Comparison of ENCODE assay signal across 9 mouse cellular contexts in genomic region chr16:13366802-13367465, GRCm38 (mm10).
DNase-seq lines count a peak whose midpoint lies in the region; ATAC-seq and TF ChIP-seq lines count a peak whose summit lies in the region.
"Had no signal": no experiment of that assay in that cellular context is flagged by ENCODE, and none has a peak within 500 bp of the region (broad histone marks: within the 10 kb centered on the region; RNA-seq: fewer than 3 reads in every experiment).

No protein-coding gene starts in this region.

- TF ChIP-seq CTCF in ES-Bruce4 (IDR thresholded peaks at IDR 0.05; ENCODE audit: low read depth, low read length), result no peak

- DNase-seq in frontal cortex, postnatal 25 days (ENCODE audit: low spot score in 2 of 2), result no peak
- peak; percentile 70 for DNase-seq in forebrain, embryonic 14.5 days (ENCODE audit: low spot score)
- DNase-seq in layer of hippocampus, adult 9-11 months, result peak; percentile 67
- no peak for DNase-seq in urinary bladder, adult 18-20 months (ENCODE audit: low spot score in 2 of 2)
- no peak for DNase-seq in cerebellum, postnatal 14 days

- H3K9me3 ChIP-seq in ES-Bruce4 (replicated peaks; ENCODE audit: control insufficient read depth, insufficient read depth, low read length, poor library complexity, severe bottlenecking), result no peaks in the 10 kb centered on the region
- H3K9me3 ChIP-seq in forebrain, embryonic 14.5 days (replicated peaks; ENCODE audit: control insufficient read depth, low read length), result no peaks in the 10 kb centered on the region
- H3K9me3 ChIP-seq in neural tube, embryonic 14.5 days (ENCODE audit: control insufficient read depth, low read length), result no peaks in the 10 kb centered on the region

- no peak for TF ChIP-seq EP300 in ES-Bruce4 (IDR thresholded peaks at IDR 0.05; ENCODE audit: insufficient read depth, low read depth, low read length)

- H3K36me3 ChIP-seq in ES-Bruce4 (ENCODE audit: control insufficient read depth, insufficient read depth, low read length, poor library complexity, severe bottlenecking), result no peaks in the 10 kb centered on the region
- no peaks in the 10 kb centered on the region for H3K36me3 ChIP-seq in forebrain, embryonic 14.5 days (ENCODE audit: control insufficient read depth, insufficient read depth, low read length)
- no peaks in the 10 kb centered on the region for H3K36me3 ChIP-seq in neural tube, embryonic 14.5 days (ENCODE audit: control insufficient read depth, insufficient read depth, low read length)

- H3K9ac ChIP-seq in ES-Bruce4 (ENCODE audit: low read depth, poor library complexity, severe bottlenecking), result no peak overlapping the region
- no peak overlapping the region for H3K9ac ChIP-seq in forebrain, embryonic 14.5 days (ENCODE audit: low read length)
- H3K9ac ChIP-seq in neural tube, embryonic 14.5 days (replicated peaks; ENCODE audit: low read depth, low read length), result peak overlapping the region; percentile 25; the same call in 1 of the 2 replicates

- H3K27me3 ChIP-seq in ES-Bruce4 (ENCODE audit: control insufficient read depth, insufficient read depth, low read length, poor library complexity, severe bottlenecking), result no peaks in the 10 kb centered on the region
- H3K27me3 ChIP-seq in forebrain, embryonic 14.5 days (replicated peaks; ENCODE audit: control insufficient read depth, insufficient read depth, low read length), result no peaks in the 10 kb centered on the region
- no peaks in the 10 kb centered on the region for H3K27me3 ChIP-seq in neural tube, embryonic 14.5 days (ENCODE audit: control insufficient read depth, insufficient read depth, low read length)
- H3K27me3 ChIP-seq: CH12.LX had no signal

- H3K27ac ChIP-seq in ES-Bruce4 (ENCODE audit: insufficient read depth, low read length), result 0 out of 2 replicates have a peak overlapping the region, but pooled peaks have one; percentile 1
- peak overlapping the region; percentile 44 for H3K27ac ChIP-seq in forebrain, embryonic 14.5 days (ENCODE audit: low read depth, low read length)
- H3K27ac ChIP-seq in neural tube, embryonic 14.5 days (ENCODE audit: low read depth, low read length), result peak overlapping the region; percentile 45; the same call in 1 of the 2 replicates

- no peak for TF ChIP-seq POLR2A in ES-Bruce4 (IDR thresholded peaks at IDR 0.05; ENCODE audit: insufficient read depth, low read length)

- H3K4me3 ChIP-seq in ES-Bruce4 (ENCODE audit: low read depth, low read length), result no peak overlapping the region
- no peak overlapping the region for H3K4me3 ChIP-seq in forebrain, embryonic 14.5 days (ENCODE audit: low read depth, low read length)
- no peak overlapping the region for H3K4me3 ChIP-seq in neural tube, embryonic 14.5 days (ENCODE audit: low read depth, low read length)

- peak; percentile 72 for ATAC-seq in frontal cortex, adult (ENCODE audit: low TSS enrichment)
- ATAC-seq in forebrain, embryonic 14.5 days, result peak; percentile 55; the same call in 1 of the 2 replicates
- peak; percentile 42; the same call in 1 of the 2 replicates for ATAC-seq in neural tube, embryonic 14.5 days (ENCODE audit: low read depth)

- peaks cover 2% of the 10 kb centered on the region for H3K4me1 ChIP-seq in ES-Bruce4 (ENCODE audit: control insufficient read depth, insufficient read depth, low read length)
- peaks cover 9% of the 10 kb centered on the region; the same call in 1 of the 2 replicates for H3K4me1 ChIP-seq in forebrain, embryonic 14.5 days (ENCODE audit: control insufficient read depth, insufficient read depth, low read length)
- H3K4me1 ChIP-seq in neural tube, embryonic 14.5 days (ENCODE audit: control insufficient read depth, insufficient read depth, low read length), result peaks cover 15% of the 10 kb centered on the region; the same call in 1 of the 2 replicates

- WGBS in forebrain, embryonic 14.5 days, result 18% methylated on average over 4 of the region's 4 CpGs
- WGBS in neural tube, embryonic 14.5 days, result 30% methylated on average over 4 of the region's 4 CpGs

- no peak overlapping the region for H3K4me2 ChIP-seq in forebrain, embryonic 14.5 days (ENCODE audit: low read length)
- no peak overlapping the region for H3K4me2 ChIP-seq in neural tube, embryonic 14.5 days (ENCODE audit: low read depth, low read length)

Comparison
In these comparisons a context has a peak if more than half of its experiments do, and no peak if none do; other contexts are left out.
1. DNase-seq: peak in forebrain, embryonic 14.5 days (single experiment) and layer of hippocampus, adult 9-11 months (single experiment); none in frontal cortex, postnatal 25 days (0 of 2), urinary bladder, adult 18-20 months (0 of 2) and cerebellum, postnatal 14 days (0 of 2).
2. Peak in every context shown above with its lines, with median percentiles within 50 percentile points of each other: ATAC-seq and H3K27ac ChIP-seq.